Mouse (Mus musculus): ENCODE data around the gene Kcnk6. TPM values are rescaled to one million over a fixed set of nuclear protein-coding genes. Genes with fewer than 3 reads are reported as not detected.

Gene Kcnk6
- polyA plus RNA-seq, 1 experiment: 39.1 TPM

DNA sequence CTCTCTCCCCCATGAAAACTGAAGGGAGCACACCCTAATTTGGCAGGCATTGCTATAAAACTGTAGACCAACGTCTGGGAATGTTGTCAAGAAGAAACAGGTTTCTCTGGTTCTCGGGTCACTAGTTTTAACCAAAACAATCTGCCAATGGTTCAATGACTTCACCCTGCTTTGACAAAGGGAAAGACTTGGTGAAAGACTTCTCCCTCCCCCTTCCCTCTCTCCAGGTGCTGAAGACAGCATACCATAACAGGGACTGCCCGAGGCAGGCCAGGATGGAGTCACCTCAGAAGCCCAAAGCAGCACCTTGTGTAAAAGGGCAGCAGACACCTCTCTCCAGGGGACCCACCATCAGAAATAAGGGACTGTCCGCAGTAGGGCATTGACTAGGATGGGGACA, 34.6 kb upstream of the Kcnk6 start:
- no peak overlapping the region for H3K4me3 ChIP-seq (ENCODE audit: insufficient read depth, low read length)
- TF ChIP-seq CTCF (IDR thresholded peaks at IDR 0.05; ENCODE audit: low read depth, low read length): no peak
- TF ChIP-seq POLR2A (IDR thresholded peaks at IDR 0.05; ENCODE audit: borderline replicate concordance, low read depth, low read length): no peak
- no peak overlapping the region for H3K27ac ChIP-seq (ENCODE audit: insufficient read depth, low read depth, low read length)
- H3K4me1 ChIP-seq (ENCODE audit: control insufficient read depth, insufficient read depth, low read length): peaks cover 3% of the 10 kb centered on the region; the same call in 1 of the 2 replicates

DNA sequence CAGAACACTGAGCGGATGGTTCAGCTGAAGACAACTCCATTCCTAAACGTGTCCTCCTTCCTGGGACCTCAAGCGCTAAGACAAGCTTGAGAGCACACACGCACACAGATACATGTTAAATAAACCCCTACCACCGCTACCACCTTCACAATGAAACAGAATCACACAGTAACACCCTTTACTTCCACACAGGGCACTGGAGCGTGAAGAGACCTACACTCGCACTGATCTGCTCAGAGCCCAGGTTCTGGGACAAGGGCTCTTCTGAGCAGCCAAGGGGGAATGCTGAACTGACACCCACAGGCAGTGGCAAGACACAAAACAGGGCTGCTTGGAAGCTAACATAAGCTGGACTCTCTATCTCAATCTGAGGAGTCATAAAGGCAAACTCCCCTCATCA, 33.3 kb upstream of the Kcnk6 start:
- TF ChIP-seq CTCF (IDR thresholded peaks at IDR 0.05; ENCODE audit: low read depth, low read length) (no peak), POLR2A (IDR thresholded peaks at IDR 0.05; ENCODE audit: borderline replicate concordance, low read depth, low read length) (no peak)
- Histone ChIP-seq H3K27ac (ENCODE audit: insufficient read depth, low read depth, low read length) (no peak overlapping the region), H3K4me3 (ENCODE audit: insufficient read depth, low read length) (no peak overlapping the region), H3K4me1 (ENCODE audit: control insufficient read depth, insufficient read depth, low read length) (peaks cover 3% of the 10 kb centered on the region; the same call in 1 of the 2 replicates)

DNA sequence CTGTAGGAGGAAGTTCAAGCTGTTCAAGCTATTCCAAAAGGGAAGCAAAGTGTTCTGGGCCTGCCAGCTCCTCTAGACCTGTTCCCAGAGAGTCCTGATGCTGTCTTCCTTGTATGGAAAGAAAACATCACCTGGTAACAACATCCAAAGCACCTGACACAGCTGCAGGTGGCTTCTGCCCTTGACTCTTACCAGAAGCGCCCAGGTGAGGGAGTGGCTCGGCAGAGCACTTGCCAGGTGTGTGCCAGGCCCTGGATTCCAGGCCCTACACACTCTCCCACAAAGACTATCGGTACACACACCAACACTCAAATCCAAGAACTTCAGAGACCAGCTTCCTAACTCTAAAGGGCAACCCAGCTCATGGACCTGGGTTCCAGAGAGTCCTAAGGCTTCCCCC, 31.5 kb upstream of the Kcnk6 start:
- TF ChIP-seq POLR2A (IDR thresholded peaks at IDR 0.05; ENCODE audit: borderline replicate concordance, low read depth, low read length): no peak
- TF ChIP-seq CTCF (IDR thresholded peaks at IDR 0.05; ENCODE audit: low read depth, low read length): no peak
- Histone ChIP-seq H3K4me3 (ENCODE audit: insufficient read depth, low read length) (no peak overlapping the region), H3K27ac (ENCODE audit: insufficient read depth, low read depth, low read length) (no peak overlapping the region), H3K4me1 (ENCODE audit: control insufficient read depth, insufficient read depth, low read length) (peaks cover 3% of the 10 kb centered on the region; the same call in 1 of the 2 replicates)

DNA sequence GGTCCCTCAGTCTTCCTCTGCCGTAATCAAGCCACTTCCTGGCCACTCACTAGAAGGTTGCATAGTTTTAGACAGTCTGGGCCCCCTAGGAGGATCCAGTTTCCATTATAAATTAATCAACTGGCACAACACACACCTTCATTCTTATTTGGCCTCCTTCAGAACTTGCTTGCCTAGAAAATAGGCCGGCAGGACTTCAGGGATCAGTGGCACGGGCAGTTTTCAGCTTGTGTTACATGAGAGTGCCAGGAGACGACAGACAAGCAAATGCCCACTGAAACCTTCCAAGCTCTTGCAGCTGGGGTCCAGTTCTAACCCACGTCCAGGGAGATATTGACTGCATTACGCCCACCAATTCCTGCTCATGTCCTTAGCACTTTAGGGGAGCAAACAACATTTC, 29.8 kb upstream of the Kcnk6 start:
- no peak for TF ChIP-seq POLR2A (IDR thresholded peaks at IDR 0.05; ENCODE audit: borderline replicate concordance, low read depth, low read length)
- TF ChIP-seq CTCF (IDR thresholded peaks at IDR 0.05; ENCODE audit: low read depth, low read length): no peak
- H3K4me3 ChIP-seq (ENCODE audit: insufficient read depth, low read length): no peak overlapping the region
- H3K4me1 ChIP-seq (ENCODE audit: control insufficient read depth, insufficient read depth, low read length): peaks cover 3% of the 10 kb centered on the region; the same call in 1 of the 2 replicates
- H3K27ac ChIP-seq (ENCODE audit: insufficient read depth, low read depth, low read length): no peak overlapping the region

DNA sequence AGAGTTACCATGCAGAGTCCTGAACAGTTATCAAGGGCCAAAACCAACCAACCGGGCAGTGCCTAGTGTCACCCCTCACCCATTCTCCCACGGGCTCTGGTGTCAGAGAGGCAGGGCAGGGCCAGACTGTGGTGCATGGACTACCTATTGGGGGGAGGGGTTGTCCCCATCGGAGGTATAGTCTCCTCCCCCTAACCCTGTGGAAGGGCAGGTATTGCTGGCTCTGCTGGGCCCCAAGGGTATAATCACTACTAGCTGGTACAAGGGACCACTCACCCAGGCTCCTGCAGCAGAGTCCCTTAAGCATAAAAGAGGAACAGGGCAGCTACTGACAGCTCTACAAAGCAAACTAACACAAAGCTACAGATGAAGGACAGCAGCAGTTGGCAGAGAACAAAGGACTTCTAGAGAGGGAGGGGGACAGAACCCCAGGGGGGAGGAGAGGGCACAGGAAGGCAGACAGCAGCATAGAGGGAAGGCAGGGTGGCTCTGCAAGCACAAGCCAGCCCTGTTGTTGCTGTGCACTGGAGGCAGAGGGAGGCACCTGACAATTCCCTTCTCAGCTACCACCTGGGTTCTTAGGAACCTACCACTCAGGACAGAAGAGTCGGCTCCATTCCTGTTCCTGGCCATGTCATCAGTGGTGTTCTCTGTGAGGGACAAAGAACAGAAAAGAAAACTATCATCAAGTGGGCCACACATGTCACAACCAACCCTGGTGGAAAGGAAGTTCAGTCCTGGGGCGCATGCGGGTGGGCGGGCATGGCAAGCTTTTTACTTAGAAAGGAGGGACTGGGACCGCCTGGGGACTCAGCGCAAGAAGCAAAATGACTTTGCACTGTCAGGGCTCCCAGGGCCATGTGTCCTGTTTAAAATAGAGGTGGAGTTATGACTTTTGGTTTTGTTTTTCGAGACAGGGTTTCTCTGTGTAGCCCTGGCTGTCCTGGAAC, 27.7 kb upstream of the Kcnk6 start:
- H3K4me3 ChIP-seq (ENCODE audit: insufficient read depth, low read length): no peak overlapping the region
- H3K4me1 ChIP-seq (ENCODE audit: control insufficient read depth, insufficient read depth, low read length): peaks cover 3% of the 10 kb centered on the region; the same call in 1 of the 2 replicates
- H3K27ac ChIP-seq (ENCODE audit: insufficient read depth, low read depth, low read length): no peak overlapping the region
- no peak for TF ChIP-seq CTCF (IDR thresholded peaks at IDR 0.05; ENCODE audit: low read depth, low read length)
- no peak for TF ChIP-seq POLR2A (IDR thresholded peaks at IDR 0.05; ENCODE audit: borderline replicate concordance, low read depth, low read length)

DNA sequence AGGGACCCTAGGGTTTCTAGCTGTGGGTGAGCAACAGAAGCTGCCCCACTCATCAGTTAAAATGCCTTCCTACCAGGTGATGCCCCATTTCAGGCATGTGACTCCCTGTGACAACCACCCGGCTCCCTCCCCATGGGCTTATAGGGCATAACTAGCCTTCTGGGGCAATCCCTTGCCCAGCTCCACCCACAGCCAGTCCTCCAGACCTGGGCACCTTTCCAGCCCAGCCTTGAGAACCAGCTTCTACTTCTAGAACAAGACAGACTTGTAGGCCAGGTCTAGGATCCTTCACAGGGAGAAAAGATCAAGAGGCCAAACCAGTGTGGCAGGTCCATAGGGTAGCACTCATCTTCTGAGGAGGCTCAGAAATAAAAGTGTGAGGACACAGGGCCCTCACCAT, 25.1 kb upstream of the Kcnk6 start:
- no peak for TF ChIP-seq POLR2A (IDR thresholded peaks at IDR 0.05; ENCODE audit: borderline replicate concordance, low read depth, low read length)
- no peak for TF ChIP-seq CTCF (IDR thresholded peaks at IDR 0.05; ENCODE audit: low read depth, low read length)
- no peak overlapping the region for H3K4me3 ChIP-seq (ENCODE audit: insufficient read depth, low read length)
- 0 out of 2 replicates have a peak, but pooled peaks cover 3% of the 10 kb centered on the region for H3K4me1 ChIP-seq (ENCODE audit: control insufficient read depth, insufficient read depth, low read length)
- H3K27ac ChIP-seq (ENCODE audit: insufficient read depth, low read depth, low read length): no peak overlapping the region

DNA sequence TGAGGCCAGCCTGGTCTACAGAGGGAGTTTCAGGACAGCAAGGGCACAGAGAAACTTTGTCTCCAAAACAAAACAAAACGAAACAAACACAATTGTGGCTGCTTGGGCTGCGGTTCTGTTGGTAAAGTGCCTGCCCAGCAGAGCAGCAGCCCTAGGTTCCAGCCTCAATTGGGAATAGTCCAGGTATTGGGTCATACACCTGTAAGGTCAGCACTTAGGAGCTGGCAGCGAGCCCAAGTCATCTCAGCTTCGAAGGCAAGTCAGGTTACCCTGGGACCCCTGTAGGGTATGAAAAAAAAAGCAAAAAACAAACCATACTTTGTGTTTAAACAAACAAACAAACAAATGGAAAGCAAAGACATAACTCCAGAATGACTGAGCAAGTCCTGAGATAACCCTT, 23.6 kb upstream of the Kcnk6 start:
- Histone ChIP-seq H3K27ac (ENCODE audit: insufficient read depth, low read depth, low read length) (no peak overlapping the region), H3K4me1 (ENCODE audit: control insufficient read depth, insufficient read depth, low read length) (0 out of 2 replicates have a peak, but pooled peaks cover 3% of the 10 kb centered on the region)
- no peak for TF ChIP-seq POLR2A (IDR thresholded peaks at IDR 0.05; ENCODE audit: borderline replicate concordance, low read depth, low read length)
- no peak for TF ChIP-seq CTCF (IDR thresholded peaks at IDR 0.05; ENCODE audit: low read depth, low read length)

DNA sequence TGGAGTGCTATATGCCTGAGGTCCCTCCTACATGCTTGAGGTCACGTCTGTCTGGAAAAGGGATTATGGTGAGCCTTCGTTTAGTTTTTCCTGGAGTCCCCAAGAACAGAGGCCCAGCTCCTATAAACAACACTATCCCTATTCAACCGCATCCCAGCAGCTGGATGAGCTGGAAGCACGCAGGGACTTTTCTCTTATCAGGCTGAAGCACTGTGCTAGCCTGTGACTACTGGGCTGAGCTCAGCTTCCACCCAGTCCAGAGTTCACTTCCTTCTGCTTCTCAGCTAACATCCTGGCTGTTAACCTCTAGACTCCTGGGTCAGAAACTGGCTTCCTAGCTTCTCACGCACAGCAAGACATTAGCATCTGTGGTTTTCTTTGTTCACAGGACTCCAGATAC, 21.5 kb upstream of the Kcnk6 start:
- Histone ChIP-seq H3K4me3 (ENCODE audit: insufficient read depth, low read length) (no peak overlapping the region), H3K4me1 (ENCODE audit: control insufficient read depth, insufficient read depth, low read length) (0 out of 2 replicates have a peak, but pooled peaks cover 3% of the 10 kb centered on the region), H3K27ac (ENCODE audit: insufficient read depth, low read depth, low read length) (no peak overlapping the region)
- TF ChIP-seq POLR2A (IDR thresholded peaks at IDR 0.05; ENCODE audit: borderline replicate concordance, low read depth, low read length): no peak
- TF ChIP-seq CTCF (IDR thresholded peaks at IDR 0.05; ENCODE audit: low read depth, low read length): no peak

More for the DNA sequence above, 23.6 kb upstream of the Kcnk6 start:
- no peak overlapping the region for H3K4me3 ChIP-seq (ENCODE audit: insufficient read depth, low read length)

DNA sequence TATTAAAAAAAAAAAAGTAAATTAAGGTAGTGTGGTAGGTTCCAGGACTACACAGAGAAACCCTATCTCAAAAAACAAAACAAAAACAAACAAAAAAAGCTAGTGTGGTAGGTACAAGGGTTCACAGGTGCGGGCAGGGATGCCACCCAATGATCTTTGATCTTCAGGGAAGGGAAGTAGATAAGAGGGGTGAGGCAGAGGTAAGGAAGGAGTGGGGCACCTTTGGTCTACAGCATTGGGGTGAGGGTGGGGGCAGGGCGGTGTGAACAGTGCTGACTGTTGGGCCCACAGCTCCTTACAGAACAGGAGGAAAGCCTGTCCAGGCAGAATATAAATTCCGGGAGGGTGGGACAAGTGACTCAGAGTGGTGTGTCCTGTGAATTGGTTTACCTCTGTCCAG, 18.9 kb upstream of the Kcnk6 start:
- Histone ChIP-seq H3K27ac (ENCODE audit: insufficient read depth, low read depth, low read length) (no peak overlapping the region), H3K4me1 (ENCODE audit: control insufficient read depth, insufficient read depth, low read length) (0 out of 2 replicates have a peak, but pooled peaks cover 3% of the 10 kb centered on the region), H3K4me3 (ENCODE audit: insufficient read depth, low read length) (no peak overlapping the region)
- TF ChIP-seq POLR2A (IDR thresholded peaks at IDR 0.05; ENCODE audit: borderline replicate concordance, low read depth, low read length) (no peak), CTCF (IDR thresholded peaks at IDR 0.05; ENCODE audit: low read depth, low read length) (no peak)

DNA sequence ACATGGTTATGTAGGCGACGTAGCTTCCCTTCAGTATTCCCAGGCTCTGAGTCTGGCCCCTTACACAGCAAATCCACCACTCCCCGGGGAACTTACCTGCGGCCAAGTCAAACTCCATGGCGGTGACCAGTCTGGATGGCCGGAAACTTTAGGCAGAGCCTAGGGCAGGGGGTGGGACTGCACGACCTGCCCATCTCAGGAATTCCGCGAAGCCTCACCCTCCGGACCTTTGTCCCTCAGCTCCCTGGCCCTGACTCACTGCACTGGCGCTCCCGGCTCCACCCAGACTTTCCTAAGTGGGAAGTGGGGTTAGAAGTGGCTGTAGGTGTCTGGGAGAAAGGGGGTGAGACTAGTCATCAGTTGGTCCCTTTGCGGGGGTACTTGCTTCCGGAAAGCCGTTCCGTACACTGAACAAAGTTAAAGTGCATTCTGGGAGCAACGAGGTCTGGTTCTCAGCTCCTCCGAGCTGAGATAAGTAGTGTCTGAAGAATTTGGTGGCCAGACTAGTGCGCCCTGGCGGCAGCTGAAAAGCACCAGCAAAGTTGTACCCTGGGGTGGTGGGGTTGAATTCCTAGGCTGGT, 16.0 kb upstream of the Kcnk6 start, which contains the start of gene 2200002D01Rik:
Gene 2200002D01Rik (minus strand): TSS at position 206 of the 581 bp plus-strand sequence.
- Histone ChIP-seq H3K4me3 (ENCODE audit: insufficient read depth, low read length) (no peak within 1 kb of the TSS), H3K4me1 (ENCODE audit: control insufficient read depth, insufficient read depth, low read length) (no peaks in the 10 kb centered on the region), H3K27ac (ENCODE audit: insufficient read depth, low read depth, low read length) (no peak within 1 kb of the TSS)
- TF ChIP-seq CTCF (IDR thresholded peaks at IDR 0.05; ENCODE audit: low read depth, low read length) (no peak), POLR2A (IDR thresholded peaks at IDR 0.05; ENCODE audit: borderline replicate concordance, low read depth, low read length) (no peak)
